Mouse (Mus musculus) kidney, embryonic 16.5 days (tissue): Measurements from ENCODE around the gene Sugct. TPM values are rescaled to one million over a fixed set of nuclear protein-coding genes. Genes with fewer than 3 reads are reported as not detected.

Source experiments
- ATAC-seq: fragments of 200-750 bp; cut with Nextera tagmentation; 2 replicates; pipeline ENCODE4 v1.8.0; 2017; ENCODE audit warnings: moderate TSS enrichment; ENCODE audit not compliant: low FRiP score, low TSS enrichment
- H3K27ac ChIP-seq: fragments of 300-500 bp; sonication (generic); 2 replicates; pipeline ENCODE4 v1.5.1; 2014; ENCODE audit warnings: low read length
- H3K27me3 ChIP-seq: fragments of 300-500 bp; sonication (generic); 2 replicates; pipeline ENCODE4 v1.6.1; 2014; ENCODE audit warnings: low read length, control low read depth, mixed read lengths; ENCODE audit not compliant: insufficient read depth
- H3K36me3 ChIP-seq: fragments of 300-500 bp; sonication (generic); 2 replicates; pipeline ENCODE4 v1.6.1; 2014; ENCODE audit warnings: low read length, control low read depth, mixed read lengths; ENCODE audit not compliant: insufficient read depth
- H3K4me1 ChIP-seq: fragments of 300-500 bp; sonication (generic); 2 replicates; pipeline ENCODE4 v1.6.1; 2014; ENCODE audit warnings: low read length, control low read depth, mixed read lengths; ENCODE audit not compliant: insufficient read depth
- H3K4me2 ChIP-seq: fragments of 300-500 bp; sonication (generic); replicated peaks from 2 replicates; pipeline ENCODE4 v1.6.1; 2014; ENCODE audit warnings: low read depth, low read length
- H3K4me3 ChIP-seq: fragments of 300-500 bp; sonication (generic); 2 replicates; pipeline ENCODE4 v1.5.1; 2014; ENCODE audit warnings: mild to moderate bottlenecking, low read length
- H3K9ac ChIP-seq: fragments of 300-500 bp; sonication (generic); replicated peaks from 2 replicates; pipeline ENCODE4 v1.6.1; 2014; ENCODE audit warnings: low read length
- H3K9me3 ChIP-seq: fragments of 300-500 bp; sonication (generic); 2 replicates; pipeline ENCODE4 v1.6.1; 2016; ENCODE audit warnings: low read length, control low read depth
- WGBS: fragments of 180-500 bp; shearing (Covaris S2); extraction: QIAGEN DNeasy Blood & Tissue Kit; methylation state at CpG from one replicate; pipeline ENCODE4 v1.1.7; 2014; 5-methylcytosine and 5-hydroxymethylcytosine counted together
- polyA plus RNA-seq: library from polyadenylated mRNA; unstranded; fragments of >200 nt; fragmentation: Nextera tagmentation; extraction: Ambion mirVana; gene quantifications from 2 replicates; pipeline ENCODE4 v1.2.1, GENCODE M21; 2015

Gene Sugct
- polyA plus RNA-seq, 1 experiment from 2014 or later = 17.5 TPM

GRCm38 (mm10) chr13:17335885-17336540, 359.3 kb downstream of the Sugct start:
- no peaks in the 10 kb centered on the region for H3K9me3 ChIP-seq
- ATAC-seq = no peak
- no peak overlapping the region for H3K4me2 ChIP-seq
- WGBS = 81% methylated on average over 4 of the region's 4 CpGs
- H3K27me3 ChIP-seq = no peaks in the 10 kb centered on the region
- H3K4me1 ChIP-seq = no peaks in the 10 kb centered on the region
- H3K27ac ChIP-seq = no peak overlapping the region
- H3K36me3 ChIP-seq = no peaks in the 10 kb centered on the region
- H3K9ac ChIP-seq = no peak overlapping the region
- no peak overlapping the region for H3K4me3 ChIP-seq

GRCm38 (mm10) chr13:17326863-17327262, 368.5 kb downstream of the Sugct start:
- Histone ChIP-seq H3K27ac (no peak overlapping the region), H3K4me3 (no peak overlapping the region), H3K9ac (no peak overlapping the region), H3K4me1 (no peaks in the 10 kb centered on the region), H3K4me2 (no peak overlapping the region), H3K36me3 (no peaks in the 10 kb centered on the region), H3K9me3 (no peaks in the 10 kb centered on the region), H3K27me3 (no peaks in the 10 kb centered on the region)
- WGBS = 78% methylated on average over 4 of the region's 4 CpGs
- no peak for ATAC-seq

GRCm38 (mm10) chr13:17301590-17301989, 393.8 kb downstream of the Sugct start:
- whole genome bisulfite sequencing = 89% methylated on average over 4 of the region's 4 CpGs
- no peaks in the 10 kb centered on the region for H3K27me3 ChIP-seq

GRCm38 (mm10) chr13:17297462-17298005, 397.8 kb downstream of the Sugct start:
- Histone ChIP-seq H3K9me3 (no peaks in the 10 kb centered on the region), H3K4me1 (no peaks in the 10 kb centered on the region), H3K4me2 (no peak overlapping the region), H3K9ac (no peak overlapping the region), H3K27me3 (no peaks in the 10 kb centered on the region), H3K27ac (no peak overlapping the region), H3K36me3 (no peaks in the 10 kb centered on the region), H3K4me3 (no peak overlapping the region)
- ATAC-seq = no peak
- 56% methylated on average over 1 of the region's 1 CpGs for WGBS

More at GRCm38 (mm10) chr13:17301590-17301989, 393.8 kb downstream of the Sugct start:
- Histone ChIP-seq H3K4me1 (no peaks in the 10 kb centered on the region), H3K27ac (no peak overlapping the region), H3K9ac (no peak overlapping the region), H3K4me2 (no peak overlapping the region), H3K9me3 (no peaks in the 10 kb centered on the region), H3K4me3 (no peak overlapping the region), H3K36me3 (no peaks in the 10 kb centered on the region)
- no peak for ATAC-seq

GRCm38 (mm10) chr13:17296912-17297311, 398.4 kb downstream of the Sugct start:
- Histone ChIP-seq H3K27me3 (no peaks in the 10 kb centered on the region), H3K9ac (no peak overlapping the region), H3K9me3 (no peaks in the 10 kb centered on the region), H3K4me2 (no peak overlapping the region), H3K27ac (no peak overlapping the region), H3K36me3 (no peaks in the 10 kb centered on the region), H3K4me1 (no peaks in the 10 kb centered on the region), H3K4me3 (no peak overlapping the region)
- no peak for ATAC-seq
- WGBS = 38% methylated on average over 4 of the region's 4 CpGs

- Histone ChIP-seq H3K9me3 (no peaks in the 10 kb centered on the region), H3K4me3 (no peak overlapping the region), H3K9ac (no peak overlapping the region), H3K4me1 (no peaks in the 10 kb centered on the region), H3K27me3 (no peaks in the 10 kb centered on the region), H3K36me3 (no peaks in the 10 kb centered on the region), H3K4me2 (no peak overlapping the region), H3K27ac (no peak overlapping the region)
- 60% methylated on average over 3 of the region's 3 CpGs for WGBS
- no peak for ATAC-seq
These were observed 398.9 kb downstream of the Sugct start for GRCm38 (mm10) chr13:17296460-17296859.

- Histone ChIP-seq H3K9ac (no peak overlapping the region), H3K4me1 (peaks cover 4% of the 10 kb centered on the region; the same call in 1 of the 2 replicates), H3K9me3 (no peaks in the 10 kb centered on the region), H3K4me2 (no peak overlapping the region), H3K4me3 (no peak overlapping the region), H3K27ac (peak overlapping the region; percentile 65), H3K36me3 (no peaks in the 10 kb centered on the region), H3K27me3 (no peaks in the 10 kb centered on the region)
- ATAC-seq = 0 out of 2 replicates have a peak, but pooled peaks have one; percentile 27
- 63% methylated on average over 3 of the region's 3 CpGs for WGBS
These were observed 404.3 kb downstream of the Sugct start for GRCm38 (mm10) chr13:17291057-17291456.

GRCm38 (mm10) chr13:17288377-17288776, 407.0 kb downstream of the Sugct start:
- ATAC-seq = no peak
- no peaks in the 10 kb centered on the region for H3K36me3 ChIP-seq
- no peak overlapping the region for H3K9ac ChIP-seq
- 59% methylated on average over 1 of the region's 1 CpGs for WGBS
- no peak overlapping the region for H3K4me3 ChIP-seq
- no peak overlapping the region for H3K4me2 ChIP-seq
- H3K9me3 ChIP-seq = no peaks in the 10 kb centered on the region
- H3K27ac ChIP-seq = no peak overlapping the region
- H3K4me1 ChIP-seq = peaks cover 4% of the 10 kb centered on the region; the same call in 1 of the 2 replicates
- H3K27me3 ChIP-seq = no peaks in the 10 kb centered on the region

GRCm38 (mm10) chr13:17245936-17246335, 449.4 kb downstream of the Sugct start:
- no peak for ATAC-seq
- WGBS = 83% methylated on average over 3 of the region's 3 CpGs

GRCm38 (mm10) chr13:17216524-17216923, 478.8 kb downstream of the Sugct start:
- H3K9ac ChIP-seq = no peak overlapping the region
- WGBS = 24% methylated on average over 3 of the region's 3 CpGs
- no peak overlapping the region for H3K27ac ChIP-seq
- H3K4me3 ChIP-seq = no peak overlapping the region
- no peak overlapping the region for H3K4me2 ChIP-seq
- no peaks in the 10 kb centered on the region for H3K4me1 ChIP-seq
- H3K9me3 ChIP-seq = no peaks in the 10 kb centered on the region
- H3K27me3 ChIP-seq = no peaks in the 10 kb centered on the region
- no peaks in the 10 kb centered on the region for H3K36me3 ChIP-seq
- ATAC-seq = no peak

More at GRCm38 (mm10) chr13:17245936-17246335, 449.4 kb downstream of the Sugct start:
- Histone ChIP-seq H3K36me3 (no peaks in the 10 kb centered on the region), H3K9ac (no peak overlapping the region), H3K9me3 (no peaks in the 10 kb centered on the region), H3K4me2 (no peak overlapping the region), H3K4me1 (no peaks in the 10 kb centered on the region), H3K27me3 (no peaks in the 10 kb centered on the region), H3K4me3 (no peak overlapping the region), H3K27ac (no peak overlapping the region)
